Mouse (Mus musculus) ES-E14 (cell line): ENCODE measurements at regions not wholly inside any gene's neighbourhood (a gene's known extent, or its start where the extent isn't known, plus 50 kb on each side); places are given as distances from the start of the nearest gene placed in this dataset.

Source experiments
- DNase-seq: peaks from one replicate; pipeline ENCODE4 v3.0.0-alpha.2; 2013; ENCODE audit warnings: low read depth, low spot score
- H3K27ac ChIP-seq: 2 replicates; pipeline ENCODE4 v1.5.1; 2012; ENCODE audit warnings: low read depth, mild to moderate bottlenecking, low read length, moderate library complexity, mixed read lengths; ENCODE audit not compliant: poor library complexity, insufficient read depth, severe bottlenecking
- H3K36me3 ChIP-seq: 2 replicates; pipeline ENCODE4 v1.6.1; 2012; ENCODE audit warnings: mild to moderate bottlenecking, low read length, moderate library complexity, mixed read lengths; ENCODE audit not compliant: control insufficient read depth, poor library complexity, insufficient read depth, severe bottlenecking
- H3K4me1 ChIP-seq, 2 experiments: fragments of 150-350 bp in 1 of 2; sonication (generic) in 1 of 2; 2 replicates each; pipeline ENCODE4 v1.6.1; 2012; ENCODE audit warnings: low read length in 2 of 2, mild to moderate bottlenecking in 1 of 2, mixed read lengths in 1 of 2; ENCODE audit not compliant: control insufficient read depth in 2 of 2, insufficient read depth in 2 of 2, poor library complexity in 1 of 2
- H3K4me3 ChIP-seq, 2 experiments: fragments of 150-350 bp in 1 of 2; sonication (generic) in 1 of 2; 2 replicates each; pipeline ENCODE4 v1.5.1; 2012; ENCODE audit warnings: low read length in 2 of 2, low read depth in 1 of 2, mild to moderate bottlenecking in 1 of 2, mixed read lengths in 1 of 2; ENCODE audit not compliant: insufficient read depth in 1 of 2, poor library complexity in 1 of 2, severe bottlenecking in 1 of 2
- H3K9ac ChIP-seq: 2 replicates; pipeline ENCODE4 v1.6.1; 2012; ENCODE audit warnings: low read depth, mild to moderate bottlenecking, low read length, mixed read lengths; ENCODE audit not compliant: poor library complexity, insufficient read depth, severe bottlenecking
- H3K9me3 ChIP-seq: fragments of 150-350 bp; sonication (generic); 2 replicates; pipeline ENCODE4 v1.6.1; 2012; ENCODE audit warnings: low read depth, mild to moderate bottlenecking, low read length; ENCODE audit not compliant: control insufficient read depth, insufficient read depth
- CHD2 ChIP-seq: IDR thresholded peaks from 2 replicates; pipeline ENCODE4 v1.6.1; 2014; ENCODE audit warnings: mild to moderate bottlenecking, low read depth, low read length, inconsistent platforms
- HCFC1 ChIP-seq: IDR thresholded peaks from 2 replicates; pipeline ENCODE4 v1.6.1; 2012; ENCODE audit warnings: low read length, inconsistent platforms, borderline replicate concordance; ENCODE audit not compliant: insufficient read depth
- MAFK ChIP-seq: IDR thresholded peaks from 2 replicates; pipeline ENCODE4 v1.6.1; 2014; ENCODE audit warnings: mild to moderate bottlenecking, low read depth, low read length, inconsistent platforms; ENCODE audit not compliant: insufficient read depth
- ZC3H11A ChIP-seq: IDR thresholded peaks from 2 replicates; pipeline ENCODE4 v1.6.1; 2012; ENCODE audit warnings: low read depth, mild to moderate bottlenecking, inconsistent platforms, low read length, borderline replicate concordance
- ZNF384 ChIP-seq: IDR thresholded peaks from 2 replicates; pipeline ENCODE4 v1.6.1; 2012; ENCODE audit warnings: low read depth, low read length, inconsistent platforms
- in situ Hi-C, 2 experiments: fragments of 600-800 bp; cut with MboI; formaldehyde crosslinking; loops; one replicate each; pipeline ENCODE4 v1.15.1; 2025; ENCODE audit warnings: low sequenced_read_pairs in 2 of 2, inconsistent platforms in 1 of 2; ENCODE audit not compliant: unreplicated experiment in 2 of 2

DNA sequence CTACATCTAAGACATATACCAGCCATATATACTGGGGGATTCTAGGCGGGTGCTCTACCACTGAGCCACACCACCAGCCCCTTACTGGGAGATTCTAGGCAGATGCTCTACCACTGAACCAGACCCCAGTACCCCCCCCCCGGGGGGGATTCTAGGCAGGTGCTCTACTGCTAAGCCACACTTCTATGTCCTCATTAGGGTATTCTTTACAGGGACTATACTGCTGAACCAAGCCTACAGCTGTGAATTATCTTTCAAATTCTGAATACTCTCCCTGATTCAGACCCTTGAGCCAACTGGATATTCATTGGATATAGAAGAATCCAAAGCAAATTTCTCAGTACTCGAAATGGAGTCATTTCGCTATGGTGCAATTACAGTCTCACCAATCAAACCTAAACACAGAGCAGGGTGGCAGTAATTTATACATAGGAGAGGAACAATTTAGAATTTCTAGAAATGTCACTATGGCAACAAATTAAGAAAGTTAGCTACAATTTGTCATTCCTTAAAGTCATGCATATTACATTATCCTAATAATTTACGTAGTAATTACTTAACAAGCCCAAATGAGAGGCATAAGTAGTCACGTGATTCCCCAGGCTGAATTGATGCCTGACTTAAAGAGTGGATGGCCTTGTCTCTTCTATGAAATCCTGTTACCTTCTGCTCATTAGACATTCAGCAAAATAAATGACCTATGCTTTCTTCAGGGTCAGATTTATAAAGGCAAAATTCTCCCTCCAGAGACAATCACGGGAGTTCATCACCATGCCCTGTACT is 436.8 kb upstream of the Castor2 start:
- Histone ChIP-seq H3K27ac (no peak overlapping the region), H3K4me1 (no peaks in the 10 kb centered on the region), H3K9me3 (no peaks in the 10 kb centered on the region), H3K4me3 (no peak overlapping the region), H3K9ac (no peak overlapping the region), H3K36me3 (no peaks in the 10 kb centered on the region)
- no peak for DNase-seq
- in situ Hi-C loops, result no loop called here
- no peak for TF ChIP-seq CHD2

DNA sequence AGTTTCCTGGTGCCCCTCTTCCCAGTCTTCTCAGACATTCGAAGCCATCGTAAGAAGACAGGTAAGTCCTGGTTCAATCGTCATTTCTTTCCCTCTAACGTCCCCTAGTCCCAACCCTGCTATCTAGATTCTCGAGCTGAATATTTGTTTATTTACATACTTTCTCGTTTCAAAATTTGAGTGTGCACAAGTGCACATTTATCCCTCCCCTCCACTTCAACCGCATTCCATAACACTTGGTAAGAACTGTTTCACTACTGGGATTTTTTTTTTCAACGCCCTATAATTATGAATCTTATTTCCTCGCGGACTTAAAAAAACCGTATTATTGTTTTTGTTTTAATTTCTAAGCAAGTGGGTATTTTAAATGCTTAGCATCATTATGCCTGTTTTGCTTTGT is 439.2 kb upstream of the Castor2 start:
- TF ChIP-seq CHD2, result no peak
- TF ChIP-seq ZC3H11A, result no peak
- TF ChIP-seq MAFK, result no peak
- no peak for TF ChIP-seq HCFC1
- no peak for TF ChIP-seq ZNF384
- in situ Hi-C loops, result no loop called here
- H3K9ac ChIP-seq, result no peak overlapping the region
- no peaks in the 10 kb centered on the region for H3K4me1 ChIP-seq
- DNase-seq, result no peak
- H3K4me3 ChIP-seq, result no peak overlapping the region
- no peaks in the 10 kb centered on the region for H3K36me3 ChIP-seq
- no peak overlapping the region for H3K27ac ChIP-seq
- H3K9me3 ChIP-seq, result no peaks in the 10 kb centered on the region

DNA sequence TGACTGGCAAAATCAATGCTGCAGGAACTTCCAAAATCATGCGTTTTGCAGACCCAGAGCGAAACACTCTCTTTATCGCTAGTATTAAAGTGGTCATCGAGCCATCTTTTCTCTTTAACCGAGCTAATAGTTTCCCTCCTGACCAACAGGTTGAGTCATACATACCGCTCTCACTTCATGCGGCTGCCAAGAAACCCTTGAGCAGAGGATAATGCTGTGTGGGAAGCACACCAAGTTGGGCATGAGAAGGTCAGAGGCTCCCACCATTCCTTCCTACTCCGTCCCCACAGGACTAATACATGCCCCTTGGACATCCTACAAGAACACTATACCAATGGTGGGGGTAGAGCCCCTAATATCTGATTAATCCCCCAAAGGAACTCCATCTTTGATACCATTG is 442.7 kb upstream of the Castor2 start:
- Histone ChIP-seq H3K4me3 (no peak overlapping the region), H3K4me1 (no peaks in the 10 kb centered on the region), H3K36me3 (no peaks in the 10 kb centered on the region), H3K9ac (no peak overlapping the region), H3K9me3 (no peaks in the 10 kb centered on the region), H3K27ac (no peak overlapping the region)
- in situ Hi-C loops, result no loop called here
- no peak for TF ChIP-seq CHD2
- no peak for DNase-seq

DNA sequence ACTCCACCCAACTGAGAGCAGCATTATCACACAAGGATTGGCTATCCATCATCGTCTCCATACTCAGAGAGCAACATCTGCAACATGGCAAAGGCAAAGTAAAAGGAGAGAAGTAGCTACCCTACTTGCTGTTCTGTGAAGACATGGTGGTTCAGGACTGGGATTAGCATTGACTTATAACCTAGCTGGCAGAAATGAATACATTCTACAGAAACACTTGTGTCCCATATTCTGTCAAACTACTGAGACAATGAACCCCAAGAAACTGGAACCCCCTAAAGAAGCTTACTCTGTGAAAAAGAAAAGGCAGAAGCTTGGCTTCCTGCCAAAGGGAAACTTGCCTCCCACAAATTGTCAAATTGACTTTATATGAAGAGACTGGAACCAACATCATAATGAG is 446.1 kb upstream of the Castor2 start:
- Histone ChIP-seq H3K4me1 (no peaks in the 10 kb centered on the region), H3K27ac (no peak overlapping the region), H3K9ac (no peak overlapping the region), H3K4me3 (no peak overlapping the region), H3K36me3 (no peaks in the 10 kb centered on the region), H3K9me3 (no peaks in the 10 kb centered on the region)
- TF ChIP-seq MAFK (no peak), ZC3H11A (no peak), HCFC1 (no peak), CHD2 (no peak), ZNF384 (no peak)
- no peak for DNase-seq
- in situ Hi-C loops, result no loop called here

DNA sequence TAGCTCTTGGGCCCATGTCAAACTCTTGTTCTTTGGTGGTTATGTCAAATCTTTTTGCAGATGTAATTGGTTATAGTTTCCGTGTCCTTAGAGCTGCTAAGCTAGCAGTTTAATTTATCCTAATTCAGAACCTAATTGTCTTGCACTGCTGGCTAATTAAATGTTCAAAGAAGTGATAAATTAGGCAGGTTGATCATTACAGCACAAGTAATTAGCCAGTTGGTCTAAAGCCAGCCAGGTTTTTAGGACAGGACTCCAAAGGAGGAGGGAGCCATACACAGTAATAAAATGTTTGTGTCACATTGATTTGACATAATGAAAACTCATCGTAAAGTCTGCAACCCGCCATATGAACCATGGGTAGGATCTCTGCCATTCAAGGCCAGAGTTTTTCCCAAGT is 449.3 kb upstream of the Castor2 start:
- TF ChIP-seq HCFC1 (no peak), ZNF384 (no peak), CHD2 (no peak), ZC3H11A (no peak)

More for the DNA sequence above, 449.3 kb upstream of the Castor2 start:
- in situ Hi-C loops, result no loop called here
- H3K27ac ChIP-seq, result no peak overlapping the region
- no peak overlapping the region for H3K4me3 ChIP-seq
- H3K9ac ChIP-seq, result no peak overlapping the region
- H3K4me1 ChIP-seq, result no peaks in the 10 kb centered on the region
- H3K9me3 ChIP-seq, result no peaks in the 10 kb centered on the region
- DNase-seq, result no peak
- no peaks in the 10 kb centered on the region for H3K36me3 ChIP-seq
